Mouse (Mus musculus): ENCODE data around the gene Sri.

Gene Sri

GRCm38 (mm10) chr5:8045855-8046254 lies at the start of gene Sri:
TSS of gene Sri (plus strand) at chr5:8046078.
- no peak for DNase-seq (ENCODE audit: low read depth, low spot score)

- peak; percentile 37 for DNase-seq (ENCODE audit: low read depth, low spot score)
These were observed 49.4 kb upstream of the Sri start for GRCm38 (mm10) chr5:7996401-7997044.

- no peak for DNase-seq (ENCODE audit: low read depth, low spot score)
These were observed 48.8 kb upstream of the Sri start for GRCm38 (mm10) chr5:7997086-7997485.

GRCm38 (mm10) chr5:8000466-8000865 lies 45.4 kb upstream of the Sri start:
- no peak for DNase-seq (ENCODE audit: low read depth, low spot score)

- DNase-seq (ENCODE audit: low read depth, low spot score) = no peak
These were observed 43.1 kb upstream of the Sri start for GRCm38 (mm10) chr5:8002827-8003226.

- no peak for DNase-seq (ENCODE audit: low read depth, low spot score)
These were observed 32.6 kb upstream of the Sri start for GRCm38 (mm10) chr5:8013276-8013675.

- DNase-seq (ENCODE audit: low read depth, low spot score) = peak; percentile 69
These were observed 11.3 kb upstream of the Sri start for GRCm38 (mm10) chr5:8034596-8034995.

GRCm38 (mm10) chr5:8053827-8054226 lies 7.9 kb downstream of the Sri start:
- DNase-seq (ENCODE audit: low read depth, low spot score) = no peak

GRCm38 (mm10) chr5:8055721-8056129 lies 9.8 kb downstream of the Sri start:
- no peak for DNase-seq (ENCODE audit: low read depth, low spot score)

GRCm38 (mm10) chr5:8056141-8057017 lies 10.5 kb downstream of the Sri start:
- DNase-seq (ENCODE audit: low read depth, low spot score) = peak; percentile 69

GRCm38 (mm10) chr5:8057018-8057323 lies 11.1 kb downstream of the Sri start:
- no peak for DNase-seq (ENCODE audit: low read depth, low spot score)

GRCm38 (mm10) chr5:8058056-8058455 lies 12.2 kb downstream of the Sri start:
- DNase-seq (ENCODE audit: low read depth, low spot score) = no peak

GRCm38 (mm10) chr5:8062469-8062868 lies 16.6 kb downstream of the Sri start:
- DNase-seq (ENCODE audit: low read depth, low spot score) = no peak

- DNase-seq (ENCODE audit: low read depth, low spot score) = no peak
These were observed 17.3 kb downstream of the Sri start for GRCm38 (mm10) chr5:8063207-8063606.

GRCm38 (mm10) chr5:8073406-8073805 lies 27.5 kb downstream of the Sri start:
- DNase-seq (ENCODE audit: low read depth, low spot score) = no peak

- DNase-seq (ENCODE audit: low read depth, low spot score) = no peak
These were observed 28.2 kb downstream of the Sri start for GRCm38 (mm10) chr5:8073901-8074561.

- no peak for DNase-seq (ENCODE audit: low read depth, low spot score)
These were observed 31.6 kb downstream of the Sri start for GRCm38 (mm10) chr5:8077481-8077880.

- no peak for DNase-seq (ENCODE audit: low read depth, low spot score)
These were observed 37.1 kb downstream of the Sri start for GRCm38 (mm10) chr5:8082800-8083509.

- no peak for DNase-seq (ENCODE audit: low read depth, low spot score)
These were observed 39.8 kb downstream of the Sri start for GRCm38 (mm10) chr5:8085661-8086060.

GRCm38 (mm10) chr5:8088147-8088546 lies 42.3 kb downstream of the Sri start:
- DNase-seq (ENCODE audit: low read depth, low spot score) = no peak

GRCm38 (mm10) chr5:8094921-8095320 lies 49.0 kb downstream of the Sri start:
- DNase-seq (ENCODE audit: low read depth, low spot score) = no peak

GRCm38 (mm10) chr5:8095689-8096088 lies 49.8 kb downstream of the Sri start:
- no peak for DNase-seq (ENCODE audit: low read depth, low spot score)
